Mouse (Mus musculus): ENCODE results near the gene Med25. TPM values are rescaled to one million over a fixed set of nuclear protein-coding genes. Genes with fewer than 3 reads are reported as not detected.
"Not testable (repeated sequence)": the region's sequence is repeated elsewhere in the genome, so short reads cannot be mapped to it uniquely, and the experiment has no call there.

Gene Med25
- total RNA-seq, 2 experiments from 2014 or later: 75.9 to 79.8 TPM

- peak in 1 of 2 experiments; percentile 38 for DNase-seq
Observed at GRCm38 (mm10) chr7:44893197-44893596, 685 bp upstream of the Med25 start.

DNA sequence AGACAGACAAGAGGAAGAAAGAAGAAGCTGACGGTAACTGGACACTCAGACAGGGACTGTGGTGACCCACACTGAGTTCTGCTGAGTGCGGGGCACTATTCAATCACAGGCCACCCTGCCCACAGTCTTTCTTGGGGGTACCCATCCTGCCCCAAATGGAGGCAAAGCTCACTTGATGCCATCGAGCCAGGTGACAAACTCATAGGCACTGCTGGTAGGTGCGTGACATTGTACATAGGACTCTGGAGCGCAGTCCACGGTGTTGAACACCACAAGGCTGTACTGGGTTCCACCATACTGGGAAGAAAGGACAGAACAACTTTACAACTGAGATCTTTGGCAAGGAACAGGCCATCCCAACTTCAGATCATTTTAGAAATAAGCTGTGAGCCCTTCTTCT is 901 bp downstream of the Med25 start:
- peak in 1 of 2 experiments; percentile 37 for DNase-seq

DNA sequence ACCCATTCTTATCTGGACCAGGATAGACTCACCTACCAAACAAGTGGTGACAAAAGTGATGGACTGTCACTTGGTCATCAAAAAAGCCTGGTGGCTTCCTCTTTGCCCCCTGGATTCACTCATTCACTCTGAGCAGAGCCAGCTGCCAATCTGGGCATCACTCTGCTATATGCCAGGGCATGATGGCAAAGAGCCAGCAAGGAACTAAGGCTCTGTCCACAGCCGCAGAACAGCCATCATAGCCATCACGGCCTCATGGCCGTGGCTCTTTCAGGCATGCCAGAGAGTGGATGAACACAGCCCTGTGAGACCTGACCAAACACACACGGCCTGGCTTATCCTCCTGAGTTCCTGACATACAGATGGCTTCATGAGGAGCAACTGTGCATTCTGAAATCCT is 1.8 kb downstream of the Med25 start:
- no peak for DNase-seq

DNA sequence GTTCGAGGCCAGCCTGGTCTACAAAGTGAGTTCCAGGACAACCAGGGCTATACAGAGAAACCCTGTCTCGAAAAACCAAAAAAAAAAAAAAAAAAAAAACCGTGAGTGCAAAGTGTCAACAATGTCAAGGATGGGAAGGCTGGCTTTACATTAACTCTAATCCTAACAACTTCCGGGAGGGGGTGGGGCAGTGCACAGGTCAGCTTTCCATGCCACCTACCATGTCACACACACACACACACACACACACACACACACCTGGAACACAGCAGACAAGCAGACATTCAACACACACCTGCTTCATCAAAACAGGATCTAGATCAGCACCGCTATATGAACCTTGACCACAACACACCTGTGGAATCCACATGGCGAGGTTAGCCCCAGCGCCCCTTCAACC is 2.3 kb downstream of the Med25 start:
- no peak for DNase-seq

DNA sequence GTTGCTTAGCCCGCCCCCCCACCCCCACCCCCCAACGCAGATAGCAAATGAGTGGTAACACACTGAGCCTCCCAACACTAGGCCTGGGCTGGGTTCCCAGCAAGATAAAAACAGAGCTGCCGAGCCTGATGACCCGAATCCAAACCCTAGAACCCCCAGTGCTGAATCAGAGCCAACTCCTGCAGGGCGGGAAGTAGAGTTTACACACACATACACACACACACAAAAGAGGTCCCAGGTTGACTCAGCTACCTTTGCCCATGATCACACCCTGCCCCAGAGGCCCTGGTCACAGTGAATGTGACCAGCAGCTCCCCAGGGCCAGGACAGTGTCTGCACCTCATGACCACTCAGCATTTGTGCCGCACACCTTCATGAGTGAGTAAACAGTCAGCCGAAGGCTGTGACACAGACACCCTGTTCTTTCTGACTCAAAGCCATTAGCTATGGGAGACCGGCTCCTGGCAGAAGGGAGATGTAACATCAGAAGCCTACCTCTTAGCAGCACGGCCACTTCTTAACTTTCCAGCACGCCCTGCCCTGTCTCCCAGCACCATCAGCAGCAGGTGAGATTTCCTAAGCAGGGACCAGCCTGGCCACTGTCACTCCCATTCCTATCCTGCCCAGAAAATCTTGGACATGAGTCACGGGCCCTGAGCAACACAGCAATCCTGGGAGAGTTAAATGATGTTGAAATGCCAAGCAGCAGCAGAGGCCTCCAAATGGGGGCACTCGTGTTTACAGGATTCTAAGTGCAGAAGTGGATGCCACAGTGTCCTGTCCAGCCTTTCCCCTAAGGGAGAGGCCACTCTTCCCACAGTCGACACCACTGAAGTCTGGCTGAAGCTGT is 4.0 kb downstream of the Med25 start:
- peak; percentile 45 to 56 for DNase-seq

DNA sequence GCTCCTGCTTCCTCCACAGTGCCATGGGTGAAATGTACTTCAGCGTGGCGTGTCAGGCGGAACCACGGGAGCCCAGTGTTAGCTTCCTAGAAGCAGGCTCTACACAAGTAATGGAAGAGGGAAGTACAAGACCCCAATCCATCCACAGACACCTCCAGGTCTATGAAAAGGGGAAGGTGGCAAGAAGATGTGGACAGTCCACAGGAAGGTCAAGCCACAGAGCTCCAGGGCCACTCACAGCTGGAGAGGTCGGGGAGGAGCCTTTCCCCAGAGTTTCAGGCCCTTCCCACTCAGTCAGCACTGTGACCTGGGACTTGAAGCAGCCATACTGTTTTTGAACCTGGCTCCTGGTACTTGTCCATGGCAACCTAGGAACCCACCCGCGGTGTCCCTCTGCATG is 5.5 kb downstream of the Med25 start:
- no peak for DNase-seq

- no peak for DNase-seq
Observed at GRCm38 (mm10) chr7:44884637-44885036, 7.9 kb downstream of the Med25 start.

- DNase-seq: no peak
Observed at GRCm38 (mm10) chr7:44883036-44883435, 9.5 kb downstream of the Med25 start.

- DNase-seq: peak; percentile 72 to 79
Observed at GRCm38 (mm10) chr7:44877833-44878232, 14.7 kb downstream of the Med25 start.

DNA sequence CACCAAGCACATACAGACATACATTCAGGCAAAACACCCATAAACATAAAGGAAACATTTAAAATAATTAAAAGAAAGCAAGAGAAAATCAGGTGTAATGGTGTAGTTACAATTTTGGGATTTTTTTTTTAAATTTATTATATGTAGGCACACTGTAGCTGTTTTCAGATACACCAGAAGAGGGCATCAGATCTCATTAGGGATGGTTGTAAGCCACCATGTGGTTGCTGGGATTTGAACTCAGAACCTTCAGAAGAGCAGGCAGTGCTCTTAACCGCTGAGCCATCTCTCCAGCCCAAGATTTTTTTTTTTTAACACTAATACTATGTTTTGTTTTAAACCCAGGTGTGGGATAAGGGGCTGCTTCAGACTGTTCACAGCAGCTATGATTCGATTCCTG is 20.7 kb downstream of the Med25 start:
- not testable (repeated sequence) for DNase-seq

GRCm38 (mm10) chr7:44871181-44871580 is 21.3 kb downstream of the Med25 start:
- no peak for DNase-seq

GRCm38 (mm10) chr7:44870614-44871013 is 21.9 kb downstream of the Med25 start:
- DNase-seq: no peak

DNA sequence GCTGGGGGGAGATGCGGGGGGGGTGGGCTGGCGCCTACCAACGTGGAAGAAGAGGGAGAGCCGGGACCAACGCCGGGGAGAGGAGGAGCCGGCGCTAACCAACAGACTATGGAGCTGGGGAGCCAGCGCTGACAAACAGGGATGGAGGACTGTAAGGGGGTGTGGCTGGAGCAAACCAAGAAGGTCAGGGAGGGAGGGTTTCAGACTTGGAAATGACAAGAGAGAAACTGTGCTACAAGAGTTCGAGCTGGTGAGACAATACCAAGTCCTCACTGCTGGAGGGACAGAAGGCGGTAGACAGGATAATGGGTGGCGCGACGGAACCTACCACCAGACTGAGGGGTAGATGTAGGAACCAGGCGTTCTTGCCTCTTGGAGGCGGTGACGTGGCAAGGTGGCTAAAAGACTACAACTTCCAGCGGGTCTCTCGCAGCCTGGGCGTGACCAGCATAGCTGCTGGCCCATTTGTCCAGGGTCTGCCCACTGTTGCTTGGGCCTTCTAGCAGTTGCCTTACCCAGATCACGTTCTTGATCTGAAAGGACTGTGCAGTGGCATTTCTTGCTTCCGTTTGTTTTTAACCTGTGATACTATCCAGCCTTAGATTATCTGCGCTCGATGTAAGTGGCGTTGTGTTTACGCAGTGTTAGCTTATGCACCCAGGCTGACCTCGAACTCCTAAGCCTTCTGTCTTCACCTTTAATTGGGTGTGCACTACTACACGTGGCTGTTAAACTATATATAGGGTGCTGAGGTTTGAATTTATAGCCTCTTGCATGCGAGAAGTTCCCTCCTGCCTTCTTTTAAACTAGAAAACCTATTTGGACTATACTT is 22.6 kb downstream of the Med25 start, which contains the start of gene Ptov1:
Gene Ptov1 (minus strand): TSS at position 92 of the 832 bp plus-strand sequence.
- DNase-seq: peak; percentile 94 to 97

GRCm38 (mm10) chr7:44868919-44869696 is 23.4 kb downstream of the Med25 start:
- peak; percentile 83 for DNase-seq

DNA sequence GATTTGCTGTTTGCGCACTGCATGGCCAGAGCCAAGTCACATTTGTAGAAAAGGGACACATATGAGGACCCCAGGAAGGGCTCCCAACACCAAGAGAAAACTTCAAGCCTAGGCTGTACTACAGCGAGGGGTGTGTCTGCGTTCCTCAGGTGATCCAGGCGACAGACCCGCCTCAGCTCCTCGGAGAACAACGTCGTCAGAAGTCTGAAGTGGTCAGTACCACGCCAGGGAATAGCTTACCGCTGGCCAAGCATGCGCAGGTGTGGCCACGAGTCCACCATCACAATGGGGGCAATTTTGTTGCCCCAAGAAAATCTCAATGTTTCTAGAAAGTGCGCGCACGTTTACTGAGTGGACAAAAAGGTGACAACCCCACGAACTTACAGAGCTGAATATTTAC is 24.0 kb downstream of the Med25 start:
- peak in 1 of 2 experiments; percentile 49 for DNase-seq

- DNase-seq: no peak
Observed at GRCm38 (mm10) chr7:44867802-44868201, 24.7 kb downstream of the Med25 start.

DNA sequence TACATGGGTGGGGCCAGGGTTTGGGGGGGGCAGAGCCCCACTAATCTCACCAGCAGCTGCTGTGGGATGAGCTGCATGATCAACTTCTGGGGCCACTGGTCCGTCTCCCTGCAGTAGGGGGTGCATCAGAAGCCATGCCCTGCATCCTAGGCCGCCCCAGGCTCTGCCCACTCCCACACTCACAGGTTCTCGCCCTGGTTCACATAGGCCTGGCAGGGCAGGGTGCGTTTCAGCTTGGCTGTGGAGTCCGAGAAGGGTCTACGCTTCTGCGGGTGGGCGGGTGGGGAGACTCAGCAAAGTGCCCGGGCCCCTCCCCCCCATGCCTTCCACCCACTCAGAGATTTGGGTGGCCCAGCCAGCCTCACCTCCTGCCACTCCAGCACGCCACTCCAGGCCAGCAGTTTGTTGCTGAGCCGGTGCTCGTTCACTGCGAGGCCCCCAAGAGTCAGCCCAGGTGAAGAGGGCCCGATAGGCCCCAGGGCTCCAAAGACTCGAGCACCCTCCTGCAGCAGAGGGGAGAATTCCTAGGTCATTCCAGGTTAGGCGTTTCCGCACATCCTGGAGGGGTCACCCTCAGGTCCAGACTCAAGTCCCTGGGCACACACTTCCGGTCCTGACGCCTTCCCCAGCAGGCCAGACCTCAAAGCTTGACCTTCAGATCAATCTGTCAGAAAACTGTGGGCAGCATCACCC is 25.4 kb downstream of the Med25 start:
- DNase-seq: no peak

- peak; percentile 82 to 87 for DNase-seq
Observed at GRCm38 (mm10) chr7:44866276-44867009, 26.1 kb downstream of the Med25 start.

- DNase-seq: no peak
Observed at GRCm38 (mm10) chr7:44864595-44865542, 27.6 kb downstream of the Med25 start.

Measured in heart, adult 18-20 months (tissue).